Mouse (Mus musculus): ENCODE results near the gene Tsc22d2.

DNA sequence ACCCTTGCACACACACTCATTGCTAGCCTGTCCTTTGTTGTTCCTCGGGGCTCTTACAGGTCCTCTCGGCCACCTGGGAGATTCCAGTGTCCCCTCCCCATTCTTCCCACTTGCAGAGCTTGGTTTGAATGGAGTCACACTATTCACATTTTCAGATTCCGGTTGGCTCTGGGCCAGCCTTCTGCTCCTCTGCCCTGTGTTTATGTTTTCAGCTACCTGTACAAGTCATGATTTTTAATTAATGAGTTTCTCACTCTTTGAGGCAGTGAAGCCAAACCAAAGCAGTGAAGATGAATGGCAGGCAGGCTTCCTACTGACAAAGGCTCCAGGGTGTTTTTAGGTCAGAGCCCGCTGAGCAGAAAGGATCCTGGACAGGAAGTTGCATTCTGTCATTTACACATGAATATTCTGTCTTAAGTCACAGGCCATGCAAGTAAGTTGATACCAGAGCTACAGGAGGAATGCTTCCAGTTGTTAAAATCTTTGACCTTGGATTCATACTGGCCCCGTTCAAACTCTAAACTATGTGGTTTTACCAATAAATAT lies 36.9 kb upstream of the Tsc22d2 start:
- TF ChIP-seq CTCF (IDR thresholded peaks at IDR 0.05; ENCODE audit: low read depth) (no peak), EP300 (IDR thresholded peaks at IDR 0.05; ENCODE audit: low read depth) (no peak)

Measured in heart, postnatal 0 days (tissue).